19 mouse cellular contexts compared by ENCODE assay signal in the genomic region with DNA sequence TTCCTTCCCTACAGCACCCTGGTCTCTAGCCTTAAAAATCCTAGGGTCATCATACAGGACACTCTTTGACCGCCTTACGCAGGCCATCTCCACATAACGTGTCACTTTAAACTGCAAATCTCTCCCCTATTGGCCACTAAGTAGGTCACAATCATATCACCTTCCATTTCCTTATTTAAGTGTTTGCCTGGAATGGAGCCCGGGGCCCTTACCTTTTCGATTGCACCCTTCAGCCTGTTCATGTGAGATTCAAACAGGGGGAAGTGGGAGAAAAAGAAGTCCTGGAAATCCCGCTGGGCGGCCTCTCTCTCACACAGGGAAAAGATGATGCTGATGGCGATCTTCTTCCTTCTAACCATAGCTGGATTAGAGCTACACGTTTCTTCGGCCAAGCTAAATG.
"Had no signal": no experiment of that assay in that cellular context is flagged by ENCODE, and none has a peak within 500 bp of the region (broad histone marks: within the 10 kb centered on the region; RNA-seq: fewer than 3 reads in every experiment).

No protein-coding gene starts in this region.

- DNase-seq: kidney, adult 2 months; kidney, postnatal 10 days; kidney, postnatal 36 days; left cerebral cortex, postnatal 4 days; liver, postnatal 0 days; right cerebral cortex, adult 18-20 months; right cerebral cortex, postnatal 14 days; right cerebral cortex, postnatal 4 days; thymus, postnatal 25 days had no signal

- H3K9me3 ChIP-seq: limb, embryonic 12.5 days; limb, embryonic 15.5 days; midbrain, embryonic 12.5 days; midbrain, embryonic 15.5 days; neural tube, embryonic 12.5 days; neural tube, embryonic 15.5 days; stomach, embryonic 15.5 days had no signal

- H3K9ac ChIP-seq: limb, embryonic 12.5 days; limb, embryonic 15.5 days; liver, embryonic 14.5 days; liver, postnatal 0 days; midbrain, embryonic 12.5 days; midbrain, embryonic 15.5 days; neural tube, embryonic 12.5 days; neural tube, embryonic 15.5 days; stomach, embryonic 15.5 days had no signal

- H3K4me1 ChIP-seq: limb, embryonic 12.5 days; limb, embryonic 15.5 days; midbrain, embryonic 12.5 days; midbrain, embryonic 15.5 days; neural tube, embryonic 12.5 days; neural tube, embryonic 15.5 days; stomach, embryonic 15.5 days had no signal

- H3K4me3 ChIP-seq: limb, embryonic 12.5 days; limb, embryonic 15.5 days; midbrain, embryonic 12.5 days; midbrain, embryonic 15.5 days; neural tube, embryonic 12.5 days; neural tube, embryonic 15.5 days; stomach, embryonic 15.5 days had no signal

- H3K27me3 ChIP-seq: limb, embryonic 12.5 days; limb, embryonic 15.5 days; midbrain, embryonic 12.5 days; midbrain, embryonic 15.5 days; neural tube, embryonic 12.5 days; neural tube, embryonic 15.5 days; stomach, embryonic 15.5 days had no signal

- H3K4me2 ChIP-seq: limb, embryonic 12.5 days; limb, embryonic 15.5 days; liver, embryonic 11.5 days; midbrain, embryonic 12.5 days; midbrain, embryonic 15.5 days; neural tube, embryonic 12.5 days; neural tube, embryonic 15.5 days; stomach, embryonic 15.5 days had no signal

- H3K27ac ChIP-seq: limb, embryonic 12.5 days; limb, embryonic 15.5 days; liver, embryonic 14.5 days; midbrain, embryonic 12.5 days; midbrain, embryonic 15.5 days; neural tube, embryonic 12.5 days; neural tube, embryonic 15.5 days; stomach, embryonic 15.5 days had no signal

- ATAC-seq: intestine, postnatal 0 days; liver, postnatal 0 days; midbrain, embryonic 15.5 days had no signal
